Mouse (Mus musculus) heart, postnatal 0 days (tissue): Measurements from ENCODE around the gene Gm21992. TPM values are rescaled to one million over a fixed set of nuclear protein-coding genes. Genes with fewer than 3 reads are reported as not detected.

Experiments used
- ATAC-seq: fragments of 200-750 bp; cut with Nextera tagmentation; 2 replicates; pipeline ENCODE4 v1.8.0; 2017; ENCODE audit warnings: low read depth, moderate number of reproducible peaks, moderate library complexity; ENCODE audit not compliant: insufficient read depth
- DNase-seq: peaks from one replicate; pipeline ENCODE4 v3.0.0-alpha.2; 2016; ENCODE audit warnings: low spot score
- H3K27ac ChIP-seq: fragments of 300-500 bp; sonication (generic); 2 replicates; pipeline ENCODE4 v1.5.1; 2014; ENCODE audit warnings: low read depth, mild to moderate bottlenecking
- H3K27me3 ChIP-seq: fragments of 300-500 bp; sonication (generic); 2 replicates; pipeline ENCODE4 v1.6.1; 2014; ENCODE audit warnings: low read length, mixed read lengths; ENCODE audit not compliant: control insufficient read depth, insufficient read depth
- H3K36me3 ChIP-seq: fragments of 300-500 bp; sonication (generic); replicated peaks from 2 replicates; pipeline ENCODE4 v1.6.1; 2014; ENCODE audit warnings: low read length, mixed read lengths; ENCODE audit not compliant: control insufficient read depth, insufficient read depth
- H3K4me1 ChIP-seq: fragments of 300-500 bp; sonication (generic); 2 replicates; pipeline ENCODE4 v1.6.1; 2014; ENCODE audit warnings: antibody characterized with exemption; ENCODE audit not compliant: control insufficient read depth, insufficient read depth
- H3K4me2 ChIP-seq: fragments of 300-500 bp; sonication (generic); 2 replicates; pipeline ENCODE4 v1.6.1; 2014; ENCODE audit warnings: low read depth, mild to moderate bottlenecking, low read length, moderate library complexity
- H3K4me3 ChIP-seq: fragments of 300-500 bp; sonication (generic); 2 replicates; pipeline ENCODE4 v1.5.1; 2014; ENCODE audit warnings: low read depth, low read length
- H3K9ac ChIP-seq: fragments of 300-500 bp; sonication (generic); replicated peaks from 2 replicates; pipeline ENCODE4 v1.6.1; 2014; ENCODE audit warnings: low read depth, low read length, mixed read lengths
- H3K9me3 ChIP-seq: fragments of 300-500 bp; sonication (generic); replicated peaks from 2 replicates; pipeline ENCODE4 v1.6.1; 2016; ENCODE audit warnings: low read length; ENCODE audit not compliant: control insufficient read depth
- CTCF ChIP-seq: IDR thresholded peaks from 2 replicates; pipeline ENCODE4 v1.5.1; 2016; ENCODE audit warnings: antibody characterized with exemption, control low read depth, low read depth
- EP300 ChIP-seq: IDR thresholded peaks from 2 replicates; pipeline ENCODE4 v1.6.1; 2016; ENCODE audit warnings: antibody characterized with exemption, low read depth
- WGBS: fragments of 180-500 bp; shearing (Covaris S2); extraction: QIAGEN DNeasy Blood & Tissue Kit; methylation state at CpG from one replicate; pipeline ENCODE4 v1.1.7; 2014; 5-methylcytosine and 5-hydroxymethylcytosine counted together
- polyA plus RNA-seq: library from polyadenylated mRNA; unstranded; fragments of >200 nt; fragmentation: Nextera tagmentation; extraction: Ambion mirVana; gene quantifications from 2 replicates; pipeline ENCODE4 v1.2.1, GENCODE M21; 2015
- total RNA-seq: library from RNA; depleted of rRNA; stranded (reverse); fragments of >200 nt; gene quantifications from 2 replicates; pipeline ENCODE4 v1.2.3, GENCODE M21; 2014; ENCODE audit warnings: low replicate concordance

Gm21992 gene
- total and polyA plus RNA-seq, 2 experiments from 2014 or later: 12.4 to 17.6 TPM

- Histone ChIP-seq H3K27me3 (no peaks in the 10 kb centered on the region), H3K4me3 (no peak overlapping the region), H3K9ac (no peak overlapping the region), H3K27ac (no peak overlapping the region), H3K36me3 (no peaks in the 10 kb centered on the region), H3K4me2 (no peak overlapping the region), H3K4me1 (0 out of 2 replicates have a peak, but pooled peaks cover under 1% of the 10 kb centered on the region), H3K9me3 (no peaks in the 10 kb centered on the region)
- TF ChIP-seq EP300 (no peak), CTCF (no peak)
- ATAC-seq (no peak), DNase-seq (no peak)
- WGBS: 27% methylated on average over 5 of the region's 5 CpGs
Measured at GRCm38 (mm10) chr19:4850281-4850680, 38.9 kb upstream of the Gm21992 start.

GRCm38 (mm10) chr19:4849800-4850199 lies 38.4 kb upstream of the Gm21992 start:
- Histone ChIP-seq H3K9me3 (no peaks in the 10 kb centered on the region), H3K27me3 (no peaks in the 10 kb centered on the region), H3K27ac (no peak overlapping the region), H3K9ac (no peak overlapping the region), H3K4me2 (no peak overlapping the region), H3K36me3 (no peaks in the 10 kb centered on the region), H3K4me1 (no peaks in the 10 kb centered on the region), H3K4me3 (no peak overlapping the region)
- TF ChIP-seq CTCF (no peak), EP300 (no peak)
- DNase-seq (no peak), ATAC-seq (no peak)
- 54% methylated on average over 4 of the region's 4 CpGs for WGBS

GRCm38 (mm10) chr19:4847490-4847889 lies 36.1 kb upstream of the Gm21992 start:
- H3K36me3 ChIP-seq: no peaks in the 10 kb centered on the region
- no peak overlapping the region for H3K27ac ChIP-seq
- 22% methylated on average over 7 of the region's 7 CpGs for WGBS
- TF ChIP-seq CTCF (peak; percentile 67), EP300 (no peak)
- H3K27me3 ChIP-seq: 0 out of 2 replicates have a peak, but pooled peaks cover 4% of the 10 kb centered on the region
- H3K9me3 ChIP-seq: no peaks in the 10 kb centered on the region
- no peak for ATAC-seq
- DNase-seq: peak; percentile 51
- H3K4me3 ChIP-seq: no peak overlapping the region
- no peaks in the 10 kb centered on the region for H3K4me1 ChIP-seq
- no peak overlapping the region for H3K4me2 ChIP-seq
- H3K9ac ChIP-seq: no peak overlapping the region

GRCm38 (mm10) chr19:4845846-4846245 lies 34.4 kb upstream of the Gm21992 start:
- H3K9me3 ChIP-seq: no peaks in the 10 kb centered on the region
- H3K4me1 ChIP-seq: no peaks in the 10 kb centered on the region
- no peak overlapping the region for H3K4me2 ChIP-seq
- ATAC-seq: no peak
- WGBS: 50% methylated on average over 2 of the region's 2 CpGs
- DNase-seq: no peak
- no peak overlapping the region for H3K4me3 ChIP-seq
- H3K9ac ChIP-seq: no peak overlapping the region
- no peaks in the 10 kb centered on the region for H3K36me3 ChIP-seq
- TF ChIP-seq EP300 (no peak), CTCF (no peak)
- H3K27ac ChIP-seq: no peak overlapping the region
- H3K27me3 ChIP-seq: 0 out of 2 replicates have a peak, but pooled peaks cover 9% of the 10 kb centered on the region

GRCm38 (mm10) chr19:4842611-4843010 lies 31.2 kb upstream of the Gm21992 start:
- DNase-seq (no peak), ATAC-seq (no peak)
- H3K36me3 ChIP-seq: no peaks in the 10 kb centered on the region
- H3K27me3 ChIP-seq: 0 out of 2 replicates have a peak, but pooled peaks cover 18% of the 10 kb centered on the region
- H3K9ac ChIP-seq: no peak overlapping the region
- TF ChIP-seq CTCF (no peak), EP300 (no peak)
- no peak overlapping the region for H3K27ac ChIP-seq
- H3K9me3 ChIP-seq: no peaks in the 10 kb centered on the region
- H3K4me3 ChIP-seq: no peak overlapping the region
- 55% methylated on average over 2 of the region's 2 CpGs for WGBS
- H3K4me1 ChIP-seq: peaks cover 11% of the 10 kb centered on the region
- no peak overlapping the region for H3K4me2 ChIP-seq

- ATAC-seq: no peak
- H3K27ac ChIP-seq: no peak overlapping the region
- DNase-seq: no peak
- H3K9ac ChIP-seq: no peak overlapping the region
- 78% methylated on average over 9 of the region's 9 CpGs for WGBS
- H3K4me2 ChIP-seq: no peak overlapping the region
- no peak for TF ChIP-seq CTCF
- no peak for TF ChIP-seq EP300
- peaks cover 11% of the 10 kb centered on the region for H3K4me1 ChIP-seq
- H3K27me3 ChIP-seq: 0 out of 2 replicates have a peak, but pooled peaks cover 18% of the 10 kb centered on the region
- no peak overlapping the region for H3K4me3 ChIP-seq
- no peaks in the 10 kb centered on the region for H3K9me3 ChIP-seq
- H3K36me3 ChIP-seq: no peaks in the 10 kb centered on the region
Measured at GRCm38 (mm10) chr19:4840848-4841247, 29.4 kb upstream of the Gm21992 start.
